Mouse (Mus musculus) thymus, postnatal 36 days (tissue): ENCODE measurements around the gene Fmo6.

ENCODE experiments used
- DNase-seq, 2 experiments: peaks; one replicate each; pipeline ENCODE4 v3.0.0; 2022; ENCODE audit warnings: mixed read lengths in 2 of 2

The Fmo6 gene

GRCm38 (mm10) chr1:162912085-162912484 is 25.2 kb downstream of the Fmo6 start:
- no peak for DNase-seq

GRCm38 (mm10) chr1:162901879-162902278 is 35.4 kb downstream of the Fmo6 start:
- DNase-seq = no peak

- no peak for DNase-seq
Measured at GRCm38 (mm10) chr1:162897838-162898811, 39.2 kb downstream of the Fmo6 start, which contains the start of gene Fmo2. Fmo2 (minus strand) TSS chr1:162898726.

- peak; percentile 16 to 43 for DNase-seq
Measured at GRCm38 (mm10) chr1:162895900-162896299, 41.4 kb downstream of the Fmo6 start.

- DNase-seq = no peak
Measured at GRCm38 (mm10) chr1:162893014-162893413, 44.3 kb downstream of the Fmo6 start.

- no peak for DNase-seq
Measured at GRCm38 (mm10) chr1:162891980-162892451, 45.3 kb downstream of the Fmo6 start.

GRCm38 (mm10) chr1:162888646-162889045 is 48.7 kb downstream of the Fmo6 start:
- no peak for DNase-seq

- DNase-seq = no peak
Measured at GRCm38 (mm10) chr1:162887644-162888043, 49.7 kb downstream of the Fmo6 start.

- no peak for DNase-seq
Measured at GRCm38 (mm10) chr1:162886138-162886816, 51.0 kb downstream of the Fmo6 start.

- no peak for DNase-seq
Measured at GRCm38 (mm10) chr1:162882681-162883080, 54.6 kb downstream of the Fmo6 start.

- DNase-seq = peak; percentile 36 to 46
Measured at GRCm38 (mm10) chr1:162879595-162880369, 57.5 kb downstream of the Fmo6 start.

GRCm38 (mm10) chr1:162875091-162875490 is 62.2 kb downstream of the Fmo6 start:
- DNase-seq = no peak

- no peak for DNase-seq
Measured at GRCm38 (mm10) chr1:162871701-162872311, 65.5 kb downstream of the Fmo6 start.

GRCm38 (mm10) chr1:162870978-162871377 is 66.3 kb downstream of the Fmo6 start:
- DNase-seq = no peak

- DNase-seq = no peak
Measured at GRCm38 (mm10) chr1:162867396-162867795, 69.9 kb downstream of the Fmo6 start.
